Mouse (Mus musculus): ENCODE measurements around the gene Wnt16. TPM values are rescaled to one million over a fixed set of nuclear protein-coding genes. Genes with fewer than 3 reads are reported as not detected.

The Wnt16 gene
- polyA plus RNA-seq, 1 experiment from 2014 or later, result 0.26 TPM

GRCm38 (mm10) chr6:22330169-22330960 lies 42.3 kb downstream of the Wnt16 start:
- TF ChIP-seq EP300 (IDR thresholded peaks at IDR 0.05), result no peak
- TF ChIP-seq CTCF (IDR thresholded peaks at IDR 0.05), result no peak
- ATAC-seq (no peak), DNase-seq (ENCODE audit: low spot score) (no peak)
- H3K9me3 ChIP-seq (ENCODE audit: low read length), result no peaks in the 10 kb centered on the region
- H3K4me3 ChIP-seq (ENCODE audit: low read depth, low read length), result no peak overlapping the region
- 77% methylated on average over 13 of the region's 13 CpGs for WGBS
- no peaks in the 10 kb centered on the region for H3K36me3 ChIP-seq (ENCODE audit: insufficient read depth, low read length)
- no peak overlapping the region; the same call in 1 of the 2 replicates for H3K27ac ChIP-seq (ENCODE audit: low read length)
- H3K4me2 ChIP-seq (replicated peaks; ENCODE audit: low read depth, low read length), result no peak overlapping the region
- no peaks in the 10 kb centered on the region for H3K4me1 ChIP-seq (ENCODE audit: insufficient read depth, low read depth, low read length)
- H3K9ac ChIP-seq (replicated peaks; ENCODE audit: low read depth), result no peak overlapping the region
- no peaks in the 10 kb centered on the region for H3K27me3 ChIP-seq (replicated peaks; ENCODE audit: insufficient read depth, low read length)

- no peak for DNase-seq (ENCODE audit: low spot score)
- no peaks in the 10 kb centered on the region for H3K4me1 ChIP-seq (ENCODE audit: insufficient read depth, low read depth, low read length)
- 89% methylated on average over 2 of the region's 2 CpGs for whole genome bisulfite sequencing
Observed at GRCm38 (mm10) chr6:22332548-22332947, 44.5 kb downstream of the Wnt16 start.

GRCm38 (mm10) chr6:22339763-22340542 lies 51.9 kb downstream of the Wnt16 start:
- no peak overlapping the region for H3K4me3 ChIP-seq (ENCODE audit: low read depth, low read length)
- no peak for TF ChIP-seq EP300 (IDR thresholded peaks at IDR 0.05)
- 84% methylated on average over 15 of the region's 15 CpGs for WGBS
- no peak overlapping the region for H3K9ac ChIP-seq (replicated peaks; ENCODE audit: low read depth)
- H3K36me3 ChIP-seq (ENCODE audit: insufficient read depth, low read length), result no peaks in the 10 kb centered on the region
- no peaks in the 10 kb centered on the region for H3K4me1 ChIP-seq (ENCODE audit: insufficient read depth, low read depth, low read length)
- ATAC-seq (no peak), DNase-seq (ENCODE audit: low spot score) (no peak)
- H3K4me2 ChIP-seq (replicated peaks; ENCODE audit: low read depth, low read length), result no peak overlapping the region
- H3K27me3 ChIP-seq (replicated peaks; ENCODE audit: insufficient read depth, low read length), result no peaks in the 10 kb centered on the region
- H3K27ac ChIP-seq (ENCODE audit: low read length), result no peak overlapping the region
- no peaks in the 10 kb centered on the region for H3K9me3 ChIP-seq (ENCODE audit: low read length)

More at GRCm38 (mm10) chr6:22332548-22332947, 44.5 kb downstream of the Wnt16 start:
- TF ChIP-seq CTCF (IDR thresholded peaks at IDR 0.05), result no peak
- no peak for TF ChIP-seq EP300 (IDR thresholded peaks at IDR 0.05)
- Histone ChIP-seq H3K4me2 (replicated peaks; ENCODE audit: low read depth, low read length) (no peak overlapping the region), H3K4me3 (ENCODE audit: low read depth, low read length) (no peak overlapping the region), H3K27me3 (replicated peaks; ENCODE audit: insufficient read depth, low read length) (no peaks in the 10 kb centered on the region), H3K9me3 (ENCODE audit: low read length) (no peaks in the 10 kb centered on the region), H3K36me3 (ENCODE audit: insufficient read depth, low read length) (no peaks in the 10 kb centered on the region), H3K27ac (ENCODE audit: low read length) (no peak overlapping the region), H3K9ac (replicated peaks; ENCODE audit: low read depth) (no peak overlapping the region)
- ATAC-seq, result no peak

GRCm38 (mm10) chr6:22340779-22341178 lies 52.8 kb downstream of the Wnt16 start:
- Histone ChIP-seq H3K4me1 (ENCODE audit: insufficient read depth, low read depth, low read length) (no peaks in the 10 kb centered on the region), H3K9me3 (ENCODE audit: low read length) (no peaks in the 10 kb centered on the region), H3K27me3 (replicated peaks; ENCODE audit: insufficient read depth, low read length) (no peaks in the 10 kb centered on the region), H3K9ac (replicated peaks; ENCODE audit: low read depth) (no peak overlapping the region), H3K36me3 (ENCODE audit: insufficient read depth, low read length) (no peaks in the 10 kb centered on the region), H3K27ac (ENCODE audit: low read length) (no peak overlapping the region), H3K4me3 (ENCODE audit: low read depth, low read length) (no peak overlapping the region), H3K4me2 (replicated peaks; ENCODE audit: low read depth, low read length) (no peak overlapping the region)
- ATAC-seq (no peak), DNase-seq (ENCODE audit: low spot score) (no peak)
- TF ChIP-seq CTCF (IDR thresholded peaks at IDR 0.05) (no peak), EP300 (IDR thresholded peaks at IDR 0.05) (no peak)
- 94% methylated on average over 14 of the region's 14 CpGs for WGBS

- no peak for TF ChIP-seq EP300 (IDR thresholded peaks at IDR 0.05)
- TF ChIP-seq CTCF (IDR thresholded peaks at IDR 0.05), result no peak
- 62% methylated on average over 3 of the region's 3 CpGs for WGBS
Observed at GRCm38 (mm10) chr6:22343292-22343691, 55.3 kb downstream of the Wnt16 start.

GRCm38 (mm10) chr6:22343706-22344105 lies 55.7 kb downstream of the Wnt16 start:
- Histone ChIP-seq H3K36me3 (ENCODE audit: insufficient read depth, low read length) (no peaks in the 10 kb centered on the region), H3K4me2 (replicated peaks; ENCODE audit: low read depth, low read length) (no peak overlapping the region), H3K27me3 (replicated peaks; ENCODE audit: insufficient read depth, low read length) (no peaks in the 10 kb centered on the region), H3K9ac (replicated peaks; ENCODE audit: low read depth) (no peak overlapping the region), H3K27ac (ENCODE audit: low read length) (no peak overlapping the region), H3K9me3 (ENCODE audit: low read length) (no peaks in the 10 kb centered on the region), H3K4me1 (ENCODE audit: insufficient read depth, low read depth, low read length) (peaks cover 3% of the 10 kb centered on the region; the same call in 1 of the 2 replicates), H3K4me3 (ENCODE audit: low read depth, low read length) (no peak overlapping the region)
- 71% methylated on average over 6 of the region's 6 CpGs for WGBS
- ATAC-seq (no peak), DNase-seq (ENCODE audit: low spot score) (no peak)
- TF ChIP-seq CTCF (IDR thresholded peaks at IDR 0.05) (no peak), EP300 (IDR thresholded peaks at IDR 0.05) (no peak)

More at GRCm38 (mm10) chr6:22343292-22343691, 55.3 kb downstream of the Wnt16 start:
- ATAC-seq (no peak), DNase-seq (ENCODE audit: low spot score) (no peak)
- no peaks in the 10 kb centered on the region for H3K9me3 ChIP-seq (ENCODE audit: low read length)
- no peak overlapping the region for H3K9ac ChIP-seq (replicated peaks; ENCODE audit: low read depth)
- H3K36me3 ChIP-seq (ENCODE audit: insufficient read depth, low read length), result no peaks in the 10 kb centered on the region
- H3K4me2 ChIP-seq (replicated peaks; ENCODE audit: low read depth, low read length), result no peak overlapping the region
- H3K27me3 ChIP-seq (replicated peaks; ENCODE audit: insufficient read depth, low read length), result no peaks in the 10 kb centered on the region
- no peak overlapping the region for H3K4me3 ChIP-seq (ENCODE audit: low read depth, low read length)
- no peak overlapping the region for H3K27ac ChIP-seq (ENCODE audit: low read length)
- H3K4me1 ChIP-seq (ENCODE audit: insufficient read depth, low read depth, low read length), result peaks cover 3% of the 10 kb centered on the region; the same call in 1 of the 2 replicates
